Mouse (Mus musculus): ENCODE results near the gene Tmc7.

The Tmc7 gene

DNA sequence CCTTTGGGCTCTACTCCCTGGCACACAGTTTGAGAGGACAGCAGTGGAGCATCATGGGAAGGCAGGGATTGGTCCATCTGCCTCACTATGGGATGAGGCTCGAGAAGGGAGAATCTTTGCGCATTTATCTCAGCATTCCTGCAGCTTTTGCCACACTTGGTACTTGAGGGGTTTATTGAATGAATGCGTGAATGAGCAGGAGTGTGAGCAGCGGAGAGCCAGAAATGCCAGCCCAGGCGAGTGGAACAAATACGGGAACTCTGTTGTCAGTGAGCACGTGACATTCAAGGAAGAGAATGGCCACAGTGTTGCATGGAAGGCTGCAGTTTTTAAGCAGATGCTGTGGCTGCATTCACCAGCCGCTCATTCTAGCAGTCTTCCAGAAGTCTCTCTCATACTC, 82.2 kb downstream of the Tmc7 start:
- DNase-seq (ENCODE audit: low read depth, low spot score): no peak

DNA sequence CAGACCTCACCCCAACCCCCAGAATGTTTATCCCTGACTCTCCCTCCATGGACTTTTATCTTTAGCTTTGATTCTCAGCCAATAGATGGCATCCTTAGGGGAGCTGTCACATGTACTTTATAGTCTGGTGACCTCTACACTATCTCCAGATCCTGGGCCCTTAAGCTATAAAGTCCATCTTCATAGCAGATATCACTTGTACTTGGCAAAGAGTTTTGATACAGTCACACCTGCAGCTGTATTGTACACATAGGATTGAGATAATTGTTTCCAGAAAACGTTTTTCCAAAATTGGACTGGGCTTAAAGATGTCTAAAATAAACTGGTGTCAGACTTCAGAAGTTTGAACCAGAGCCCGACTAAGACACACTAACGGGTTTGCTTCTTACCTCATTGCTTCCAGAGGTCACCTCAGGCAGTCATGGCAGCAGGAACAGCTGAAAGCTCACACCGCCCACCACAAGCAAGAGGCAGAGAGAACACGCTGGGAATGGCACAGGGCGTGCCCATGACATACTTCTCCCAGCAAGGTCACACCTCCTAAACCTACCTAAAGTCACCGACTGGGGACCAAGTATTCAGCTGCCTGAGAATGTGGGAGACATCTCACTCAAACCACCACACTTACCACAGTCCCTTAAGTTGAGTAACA, 84.6 kb downstream of the Tmc7 start:
- no peak for DNase-seq (ENCODE audit: low read depth, low spot score)

DNA sequence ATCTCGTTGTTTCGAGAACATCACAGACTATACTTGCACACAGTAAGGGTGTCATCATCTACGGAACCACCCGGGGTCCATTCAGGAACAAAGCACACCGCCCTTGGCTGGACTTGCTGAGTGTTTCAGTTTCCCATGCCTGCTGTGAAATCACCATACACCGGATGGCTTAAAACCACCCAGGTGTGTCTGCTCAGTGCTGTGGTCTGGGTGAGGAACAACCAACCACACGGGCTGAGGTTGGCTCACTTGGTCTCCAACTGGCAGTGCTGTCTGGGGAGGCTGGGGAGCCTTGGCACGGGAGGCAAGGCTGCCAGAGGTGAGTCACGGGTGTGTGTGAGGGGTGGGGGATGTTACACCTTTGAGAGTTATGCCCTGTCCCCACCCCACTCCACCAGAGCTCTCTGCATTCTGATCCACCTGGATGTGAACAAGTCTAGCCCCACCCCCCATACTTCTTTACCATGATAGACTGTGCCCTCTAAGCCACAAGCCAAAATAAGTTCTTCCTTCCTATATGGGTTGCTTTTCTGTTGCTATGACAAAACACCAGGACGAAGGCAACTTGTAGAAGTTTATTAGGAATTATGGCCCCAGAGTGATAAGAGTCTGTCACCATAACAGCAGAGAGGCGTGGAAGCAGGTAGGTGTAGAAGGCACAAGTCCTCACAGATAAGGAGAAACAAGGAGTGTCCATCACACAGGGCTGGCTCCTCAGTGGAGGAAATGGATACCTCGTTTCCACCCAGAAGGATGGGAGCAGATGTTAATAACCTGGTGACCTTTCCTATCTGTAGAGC, 85.4 kb downstream of the Tmc7 start:
- DNase-seq (ENCODE audit: low read depth, low spot score): no peak

DNA sequence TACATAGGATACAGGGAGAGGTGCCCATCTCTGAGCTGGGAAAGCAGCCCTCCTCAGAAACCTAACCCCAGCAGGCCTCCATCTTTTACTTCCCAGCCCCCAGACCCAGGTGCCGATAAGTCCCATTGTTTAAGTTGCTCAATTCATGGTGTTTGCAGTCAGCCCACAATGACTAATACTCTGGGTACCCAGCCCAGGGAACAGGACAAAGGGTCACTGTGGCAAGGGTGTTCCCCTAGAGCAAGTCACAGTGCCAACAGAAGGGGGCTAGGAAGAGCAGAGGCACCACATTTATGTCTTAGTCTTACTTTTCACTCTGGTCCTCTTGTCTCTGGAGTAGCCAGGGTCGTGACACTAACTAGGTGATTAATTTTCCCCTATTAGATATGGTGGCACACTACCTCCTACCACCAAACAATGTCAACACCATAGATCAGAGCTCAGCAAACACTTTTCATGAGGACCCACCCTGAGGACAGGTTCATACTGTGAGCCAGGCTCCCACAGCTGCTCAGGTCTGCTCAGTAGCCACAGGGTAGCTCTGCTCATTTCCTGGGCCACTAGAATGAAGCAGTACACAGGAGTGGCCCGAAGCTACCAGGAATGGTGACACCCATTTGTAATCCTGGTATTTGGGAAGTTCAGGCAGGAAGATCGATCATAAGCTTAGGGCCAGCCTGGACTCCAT, 89.5 kb downstream of the Tmc7 start:
- no peak for DNase-seq (ENCODE audit: low read depth, low spot score)

DNA sequence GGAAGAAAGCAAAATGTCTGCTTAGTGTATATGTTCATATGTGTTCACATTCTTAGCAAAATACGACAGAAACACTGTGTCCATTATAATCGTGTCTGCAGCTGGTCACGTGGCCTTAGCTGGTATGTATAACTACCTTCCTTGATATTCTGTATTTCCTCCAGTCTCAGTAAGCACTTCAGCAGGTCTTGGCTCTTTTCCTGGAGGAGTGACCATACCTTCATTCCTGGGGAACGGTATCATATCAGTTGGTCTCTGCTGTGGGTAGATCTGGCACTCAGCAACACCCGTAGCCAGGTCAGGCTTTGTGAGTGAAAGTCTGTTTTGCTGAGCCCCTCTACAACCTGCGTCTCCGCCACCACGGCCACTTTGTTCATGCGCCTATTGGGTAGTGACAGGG, 90.6 kb downstream of the Tmc7 start:
- no peak for DNase-seq (ENCODE audit: low read depth, low spot score)

DNA sequence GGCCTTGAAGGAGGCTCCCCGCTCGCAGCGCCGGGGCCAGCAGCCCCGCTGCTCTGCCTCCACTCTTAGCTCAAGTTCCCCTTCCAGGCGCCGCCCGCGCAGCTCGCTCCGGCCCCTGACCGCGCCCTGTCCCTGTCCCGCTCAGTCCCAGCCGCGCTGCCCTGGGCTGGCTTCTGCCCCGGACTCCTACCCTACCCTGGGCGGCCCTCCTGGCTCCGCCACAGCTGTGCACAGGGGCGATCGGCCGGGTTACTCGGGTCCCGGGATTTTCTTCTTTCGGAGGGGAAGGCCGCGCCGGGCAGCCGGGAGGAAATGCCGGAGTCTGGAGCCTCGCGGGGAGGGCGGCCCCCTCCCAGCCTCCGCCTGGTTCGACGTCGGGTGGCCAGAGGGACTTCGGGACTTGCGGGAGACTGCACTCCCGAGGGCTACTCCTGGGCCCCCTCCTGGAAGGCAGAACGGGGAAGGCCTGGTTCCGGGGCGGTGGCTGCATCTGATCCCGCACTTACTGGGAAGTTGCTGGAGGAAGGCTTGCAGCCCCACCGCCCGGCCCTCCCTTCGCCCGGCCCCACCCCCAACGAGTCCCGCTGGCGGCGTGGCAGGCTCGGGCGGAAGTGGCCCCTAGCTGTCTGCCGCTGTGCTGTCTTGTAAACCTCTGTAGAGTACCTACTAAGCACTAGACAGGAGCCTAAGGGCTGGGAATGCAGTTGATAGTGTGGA, 92.9 kb downstream of the Tmc7 start, which contains the start of gene Itpripl2:
Gene Itpripl2 (minus strand): TSS at position 545 of the 717 bp plus-strand sequence.
- no peak for DNase-seq (ENCODE audit: low read depth, low spot score)

DNA sequence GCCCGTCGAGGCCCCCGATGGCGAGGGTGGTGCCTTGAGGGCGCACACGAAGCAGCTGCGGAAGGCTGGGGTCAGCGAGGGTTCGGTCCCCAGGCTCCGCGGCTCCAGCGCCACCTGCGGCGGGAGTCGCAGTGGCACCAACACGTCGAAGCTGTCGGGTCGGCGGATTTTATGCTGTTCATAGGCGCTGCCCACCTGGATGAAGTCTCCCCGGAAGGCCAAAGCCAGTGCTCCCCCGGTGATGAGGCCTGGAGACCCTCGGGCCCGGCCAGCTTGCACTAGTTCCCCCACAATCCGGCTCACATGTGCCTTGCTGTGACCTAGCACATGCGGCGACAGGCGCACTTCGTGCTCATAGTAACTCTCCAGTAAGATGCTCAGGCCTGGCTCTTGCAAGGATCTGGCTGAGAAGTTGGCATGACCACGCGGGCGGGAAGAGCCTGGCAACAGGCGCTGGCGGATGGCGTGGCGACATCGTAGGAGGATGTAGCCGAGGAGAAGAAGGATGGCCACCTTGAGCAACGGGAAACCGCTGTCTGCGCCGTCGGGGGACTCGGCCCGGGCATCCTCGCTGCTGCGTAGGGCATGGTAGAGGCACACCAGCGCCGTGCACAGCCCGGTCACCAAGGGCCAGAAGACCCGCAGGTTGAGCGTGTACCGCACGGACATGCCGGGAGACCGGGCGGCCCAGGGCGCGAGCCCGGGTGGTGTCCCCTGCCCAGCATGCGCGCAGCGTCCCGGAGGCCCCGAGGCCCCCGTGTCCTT, 93.7 kb downstream of the Tmc7 start:
- no peak for DNase-seq (ENCODE audit: low read depth, low spot score)

DNA sequence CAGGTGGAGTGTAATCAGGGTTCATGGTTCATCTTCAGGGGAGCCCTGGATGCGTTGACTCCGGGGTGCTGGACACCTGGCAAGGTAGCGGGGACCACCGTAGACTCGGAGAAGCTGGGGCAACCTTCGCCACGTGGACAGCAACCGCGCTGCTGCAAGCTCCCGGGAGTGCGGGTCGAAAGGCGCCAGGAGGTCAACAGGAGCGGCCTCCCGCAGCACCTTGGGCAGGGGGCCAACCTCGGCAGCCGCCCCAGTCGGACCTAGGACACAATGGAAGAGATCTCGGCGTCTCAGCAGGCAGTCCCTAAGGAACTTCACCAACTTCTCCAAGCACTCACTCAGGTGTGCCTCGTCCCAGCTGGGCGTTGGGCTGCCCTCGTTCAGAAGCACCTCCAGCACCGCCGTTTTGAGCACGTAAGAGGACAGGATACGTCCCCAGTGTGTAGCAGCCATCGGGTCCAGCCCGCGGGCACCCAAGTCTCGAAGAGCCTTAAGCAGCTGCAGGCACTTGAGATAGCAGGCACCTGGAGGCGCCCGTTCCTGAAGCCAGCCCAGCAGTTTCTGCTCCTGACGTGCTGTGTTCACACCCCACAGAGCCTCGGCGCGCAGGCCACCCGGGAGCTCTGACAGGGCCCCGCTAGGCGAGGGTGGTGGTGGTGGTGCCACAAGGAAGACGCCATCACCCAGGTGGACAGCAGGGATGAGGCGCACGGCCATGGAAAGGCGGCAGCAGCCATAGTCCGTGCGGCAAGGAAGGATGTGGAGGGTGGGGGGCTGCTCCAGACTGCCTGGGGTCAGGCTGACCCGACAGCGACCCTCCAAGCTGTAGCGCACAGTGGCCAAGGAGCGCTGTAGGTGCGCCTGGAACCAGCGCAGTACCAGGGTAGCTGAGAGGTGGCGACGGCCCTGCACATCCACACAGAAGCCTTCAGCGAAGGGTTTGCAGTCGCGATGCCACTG, 94.5 kb downstream of the Tmc7 start:
- DNase-seq (ENCODE audit: low read depth, low spot score): no peak

DNA sequence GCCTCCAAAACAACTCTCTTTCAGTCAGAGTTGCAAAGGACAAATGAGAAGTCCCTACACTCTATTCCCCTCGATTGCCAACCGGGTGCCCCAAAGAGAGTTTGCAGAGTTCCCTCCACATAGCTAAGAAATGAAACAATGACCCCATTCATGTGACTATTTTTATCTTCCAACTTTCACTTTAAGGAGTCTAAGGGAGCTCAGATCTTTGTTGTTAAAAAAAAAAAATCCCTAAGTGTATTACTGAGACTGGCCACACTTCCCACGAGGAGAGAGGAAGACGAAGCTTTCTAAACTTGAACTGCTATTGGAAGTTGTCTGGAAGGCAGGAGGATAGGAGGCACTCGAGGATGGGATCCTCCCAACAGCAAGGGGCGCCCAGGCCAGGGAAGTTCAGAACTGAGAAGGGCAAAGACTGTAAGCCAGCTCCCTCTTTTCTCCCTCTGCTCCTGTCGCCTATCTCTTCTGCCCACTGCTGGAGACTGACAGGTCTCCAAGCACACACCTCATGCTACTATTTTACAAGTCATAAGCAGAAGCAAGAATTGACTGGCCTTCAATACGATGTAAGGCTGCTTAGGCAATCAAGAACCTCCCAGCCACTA, 96.4 kb downstream of the Tmc7 start:
- no peak for DNase-seq (ENCODE audit: low read depth, low spot score)

DNA sequence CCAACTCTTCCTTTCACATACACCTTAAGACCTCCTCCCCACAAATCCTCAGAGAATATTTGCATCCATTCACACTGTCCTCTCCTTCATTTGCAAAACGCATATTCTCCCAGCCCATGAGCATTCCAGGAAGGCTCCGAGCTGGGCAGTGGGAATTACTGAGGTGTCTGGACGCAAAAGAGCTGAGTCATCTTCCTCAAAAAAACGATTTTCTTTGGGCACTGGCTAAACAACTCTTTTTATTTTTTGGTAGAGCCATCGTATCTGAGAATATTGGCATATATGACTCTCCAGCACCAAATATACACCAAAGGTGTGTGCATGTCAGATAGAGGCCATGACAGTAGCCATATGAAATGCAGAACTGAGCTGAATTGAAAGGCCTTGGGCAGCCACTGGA, 97.6 kb downstream of the Tmc7 start:
- no peak for DNase-seq (ENCODE audit: low read depth, low spot score)

All from brain, embryonic 18.5 days (tissue).